Mouse (Mus musculus) B cell, adult 2 months (primary cell): ENCODE results near the gene Enah.

Experiments
- DNase-seq, 2 experiments: peaks; one replicate each; pipeline ENCODE4 v3.0.0; 2022

The Enah gene

GRCm38 (mm10) chr1:181872639-181873038, 147.2 kb downstream of the Enah start:
- DNase-seq: no peak

GRCm38 (mm10) chr1:181866429-181867280, 153.1 kb downstream of the Enah start:
- DNase-seq: no peak

DNA sequence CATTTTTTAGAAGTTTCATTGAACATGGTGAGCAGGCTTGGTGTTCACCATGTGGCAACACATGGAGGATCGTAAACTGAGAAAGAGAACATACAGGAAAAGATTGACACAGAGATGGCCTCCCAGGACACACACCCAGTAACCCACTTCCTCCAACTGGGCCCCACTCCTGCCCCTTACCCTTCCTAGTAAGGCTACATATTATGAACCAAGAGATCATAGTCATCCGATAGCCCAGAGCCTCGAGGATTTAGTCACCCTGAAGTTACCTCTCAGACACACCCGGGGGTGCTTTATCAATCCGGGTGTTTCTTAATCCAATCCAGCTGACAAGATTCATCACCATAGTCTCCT, 153.9 kb downstream of the Enah start:
- DNase-seq: no peak

GRCm38 (mm10) chr1:181864971-181865862, 154.6 kb downstream of the Enah start:
- DNase-seq: no peak

DNA sequence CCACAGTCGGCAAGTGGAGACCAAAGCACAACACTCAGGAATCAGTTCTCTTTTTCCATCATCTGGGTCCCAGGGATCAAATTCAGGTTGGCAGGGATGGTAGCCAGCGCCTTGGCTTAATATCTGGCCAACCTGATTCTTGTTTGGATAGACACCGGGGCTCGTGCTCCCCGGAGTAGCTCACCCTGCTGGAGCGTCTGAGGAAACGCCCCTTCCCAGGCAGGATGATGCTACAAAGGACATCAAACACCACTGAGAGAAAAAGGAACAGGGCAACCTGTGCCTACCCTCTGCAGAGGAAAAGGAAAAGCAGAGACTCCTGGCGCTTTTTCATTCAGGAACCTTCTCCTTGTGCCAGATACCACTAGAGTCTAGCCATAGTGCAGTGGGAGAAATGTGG, 156.4 kb downstream of the Enah start:
- DNase-seq: no peak

- no peak for DNase-seq
These were observed 157.0 kb downstream of the Enah start for GRCm38 (mm10) chr1:181862676-181863374.

GRCm38 (mm10) chr1:181861181-181861902, 158.4 kb downstream of the Enah start:
- no peak for DNase-seq

DNA sequence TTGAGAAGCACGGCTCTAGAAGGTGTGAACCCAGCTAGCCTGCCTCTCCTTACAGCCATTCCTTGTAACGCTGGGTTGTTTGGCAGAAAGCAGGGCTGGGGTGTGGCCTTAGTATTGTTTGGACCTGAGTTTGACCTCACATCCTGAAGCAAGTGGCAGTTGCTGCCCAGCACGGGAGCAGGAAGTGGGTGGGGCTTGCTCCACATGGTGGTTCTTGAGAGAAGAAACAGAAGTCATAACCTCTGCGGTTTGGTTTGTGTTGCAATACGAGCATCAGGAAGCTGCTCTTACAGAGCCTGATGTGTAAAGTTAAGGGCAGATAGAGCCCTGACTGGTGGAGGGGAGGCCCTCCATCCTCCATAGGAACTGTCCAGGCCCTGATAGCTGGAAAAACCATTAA, 159.1 kb downstream of the Enah start:
- DNase-seq: peak; percentile 88 to 91

GRCm38 (mm10) chr1:181856329-181856728, 163.5 kb downstream of the Enah start:
- no peak for DNase-seq

- no peak for DNase-seq
These were observed 165.0 kb downstream of the Enah start for GRCm38 (mm10) chr1:181854829-181855228.

GRCm38 (mm10) chr1:181853081-181853736, 166.6 kb downstream of the Enah start:
- DNase-seq: peak; percentile 89 to 90

DNA sequence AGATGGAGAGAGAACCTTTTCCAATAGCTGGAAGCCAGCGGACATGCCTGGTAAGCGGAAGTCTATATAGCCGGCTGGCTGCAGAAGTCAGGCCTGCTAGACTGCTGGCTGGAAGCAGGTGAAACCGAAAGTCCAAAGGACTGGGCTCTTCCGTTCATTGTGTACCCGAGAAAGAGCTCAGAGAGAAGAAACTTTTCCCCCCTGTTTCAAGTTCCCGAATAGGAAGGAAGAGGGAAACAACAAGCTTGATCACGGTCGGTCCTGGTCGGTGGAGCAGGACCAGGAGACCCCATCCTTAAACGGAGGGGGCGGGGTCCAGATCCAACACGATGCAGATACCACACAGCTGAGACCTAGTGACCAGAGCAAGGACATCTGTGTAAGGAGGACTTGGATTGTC, 167.3 kb downstream of the Enah start:
- peak; percentile 60 to 63 for DNase-seq

DNA sequence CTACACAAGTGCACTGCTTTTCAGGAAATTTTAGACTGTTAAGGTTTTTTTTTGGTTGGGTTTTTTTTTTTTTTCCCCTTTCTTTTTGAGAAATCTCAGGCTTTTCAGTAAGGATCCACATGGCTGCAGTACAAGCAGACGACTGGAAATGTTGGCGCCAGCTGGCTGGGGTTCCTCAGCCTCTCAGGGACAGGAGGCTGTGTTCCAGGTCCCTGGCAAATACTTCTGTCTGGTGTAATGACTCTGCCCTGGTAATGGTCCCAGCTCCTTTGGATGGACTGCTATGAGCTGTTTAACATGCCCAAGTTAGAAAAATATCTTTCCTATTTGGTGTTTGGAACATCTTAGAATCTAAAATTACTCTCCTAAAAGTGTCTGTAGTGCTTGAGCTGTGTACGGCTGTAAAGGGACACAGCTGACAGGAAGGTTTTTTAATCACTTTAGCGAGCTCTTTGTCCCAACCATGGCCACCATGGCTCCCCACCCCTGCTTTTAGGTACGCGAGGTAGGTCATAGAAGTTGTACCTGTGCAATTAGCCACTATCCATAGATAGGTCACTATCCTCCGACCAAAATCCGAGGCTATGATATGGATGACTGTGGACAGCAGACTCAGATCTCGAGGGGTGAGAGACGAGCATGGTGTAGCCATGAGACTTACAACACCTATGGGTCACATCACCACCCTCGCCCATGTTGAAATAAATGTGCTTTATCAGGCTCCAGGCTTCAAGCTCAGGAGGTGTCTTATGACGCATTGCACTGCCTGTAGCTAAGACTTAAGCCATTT, 168.1 kb downstream of the Enah start:
- DNase-seq: no peak

GRCm38 (mm10) chr1:181850441-181850840, 169.3 kb downstream of the Enah start:
- DNase-seq: no peak

DNA sequence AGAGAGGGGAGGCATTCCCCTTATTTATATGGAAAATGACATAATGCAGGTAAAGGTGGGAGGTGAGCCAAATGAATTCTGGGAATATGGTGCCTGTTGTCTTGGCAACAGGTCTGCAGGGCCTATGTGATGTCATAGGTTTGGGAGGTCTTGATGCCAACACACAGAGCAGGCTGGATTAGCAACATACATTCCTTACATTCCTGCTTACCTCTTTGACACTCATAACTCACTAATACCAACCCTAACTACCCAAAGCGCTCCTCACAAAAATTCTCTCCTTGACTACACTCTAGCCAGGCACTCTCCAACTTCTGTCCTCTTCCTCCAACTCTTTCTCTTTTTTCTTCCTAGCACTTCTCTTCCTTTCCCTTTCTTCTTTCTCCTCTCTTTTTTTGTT, 171.6 kb downstream of the Enah start:
- DNase-seq: no peak

DNA sequence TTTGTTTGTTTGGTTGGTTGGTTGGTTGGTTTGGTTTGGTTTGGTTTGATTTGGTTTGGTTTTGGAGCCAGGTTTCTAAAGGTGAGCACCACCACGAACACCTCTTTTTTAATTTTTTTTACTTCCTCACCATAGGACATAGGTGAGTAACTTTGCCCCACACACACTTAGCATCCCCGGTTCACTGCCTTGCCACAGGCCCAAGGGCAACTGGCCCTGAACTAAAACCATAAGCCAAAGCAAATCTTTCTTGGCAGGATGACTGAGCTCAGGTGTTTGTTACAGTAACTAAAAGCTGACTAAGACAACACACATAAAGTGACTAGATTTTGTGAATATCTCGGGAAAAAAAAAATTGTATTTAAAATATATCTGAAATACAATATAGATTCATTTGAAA, 172.4 kb downstream of the Enah start:
- peak; percentile 46 to 55 for DNase-seq
